Mouse (Mus musculus): ENCODE results near the gene Grb10. TPM values are rescaled to one million over a fixed set of nuclear protein-coding genes. Genes with fewer than 3 reads are reported as not detected.

Gene Grb10
- polyA plus RNA-seq, 1 experiment = 5.8 TPM

DNA sequence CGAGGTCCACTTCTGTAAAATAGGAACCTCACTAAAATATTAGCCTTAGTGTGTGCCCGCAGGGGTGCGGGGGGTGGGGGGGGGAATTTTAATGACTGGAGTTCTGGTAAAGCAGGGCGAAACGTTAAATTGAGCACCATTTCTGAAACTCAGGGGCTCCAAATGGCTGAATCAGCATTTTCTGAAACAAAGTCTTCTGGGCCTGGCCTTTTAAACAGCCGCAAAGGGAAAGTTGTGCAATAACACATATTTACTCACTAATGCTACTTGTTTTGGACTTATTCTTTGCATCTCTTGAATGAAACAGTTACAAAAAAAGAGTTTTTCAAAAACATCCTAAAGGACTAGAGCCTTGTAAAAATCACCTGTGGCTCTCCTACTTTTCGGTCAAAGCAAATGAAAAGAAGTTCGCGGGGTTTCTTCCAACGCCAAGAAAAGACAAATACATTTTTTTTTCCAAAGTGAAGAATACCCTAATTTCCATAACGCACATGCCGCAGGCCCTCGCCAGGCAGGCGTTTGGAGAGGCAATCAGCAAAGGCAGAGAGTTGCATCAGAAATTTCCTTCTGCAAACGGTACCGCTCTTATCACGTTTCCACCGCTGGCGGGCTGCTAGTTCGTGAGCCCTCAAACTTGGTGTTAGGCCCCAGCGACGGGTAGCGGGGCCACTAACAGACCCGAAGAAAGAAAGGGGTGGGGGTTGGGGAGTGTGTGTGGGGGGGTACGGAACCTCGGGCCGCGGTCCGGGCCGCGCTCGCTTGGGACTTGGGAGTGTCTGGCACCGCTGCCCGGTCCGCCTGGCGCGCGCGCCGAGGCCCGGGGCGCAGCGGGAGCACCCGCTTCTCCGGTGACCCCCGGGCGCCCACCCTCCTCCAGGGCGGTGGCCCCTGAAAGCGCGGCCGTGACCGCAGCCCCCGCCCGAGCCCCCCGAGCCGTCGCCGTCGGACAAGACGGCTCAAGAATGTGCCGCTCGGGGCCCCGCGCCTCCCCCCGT is 2.3 kb downstream of the Grb10 start:
- H3K36me3 ChIP-seq (ENCODE audit: control insufficient read depth, insufficient read depth, low read length) = no peaks in the 10 kb centered on the region
- H3K4me1 ChIP-seq (replicated peaks; ENCODE audit: control insufficient read depth, insufficient read depth, low read length) = peaks cover 2% of the 10 kb centered on the region; the same call in 1 of the 2 replicates
- TF ChIP-seq CTCF (IDR thresholded peaks at IDR 0.05; ENCODE audit: borderline replicate concordance, control insufficient read depth, extremely low read depth, insufficient read depth, low read length, poor library complexity) (no peak), POLR2A (IDR thresholded peaks at IDR 0.05; ENCODE audit: control insufficient read depth, extremely low read depth, insufficient read depth, low read length, poor library complexity) (no peak)
- no peak overlapping the region for H3K27ac ChIP-seq (ENCODE audit: control insufficient read depth, insufficient read depth, low read length)
- H3K27me3 ChIP-seq (ENCODE audit: control insufficient read depth, insufficient read depth, low read length) = peaks cover 8% of the 10 kb centered on the region; the same call in 1 of the 2 replicates
- DNase-seq = no peak
- no peak overlapping the region for H3K4me3 ChIP-seq (ENCODE audit: control insufficient read depth, insufficient read depth, low read length)
- WGBS = 7% methylated on average over 65 of the region's 65 CpGs

DNA sequence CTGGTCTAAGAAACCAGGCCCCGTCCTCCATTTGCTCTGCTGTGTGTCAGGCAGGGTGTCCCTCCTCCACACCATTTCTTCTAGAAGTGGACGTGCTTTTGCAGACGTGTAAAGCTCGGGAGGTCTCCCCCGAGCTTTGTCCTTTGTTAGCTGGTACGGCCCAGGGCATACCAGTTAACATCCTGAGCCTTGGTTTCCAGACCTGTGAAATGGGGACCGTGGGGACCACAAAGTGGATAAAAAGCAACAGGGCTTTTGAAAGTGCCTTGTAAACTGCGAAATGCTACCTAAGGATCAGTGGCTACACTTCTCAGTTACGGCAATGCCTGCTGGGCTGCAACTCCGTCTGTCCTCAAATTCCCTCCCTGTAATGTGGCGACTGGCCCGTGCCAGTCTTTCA is 3.2 kb downstream of the Grb10 start:
- TF ChIP-seq CTCF (IDR thresholded peaks at IDR 0.05; ENCODE audit: borderline replicate concordance, control insufficient read depth, extremely low read depth, insufficient read depth, low read length, poor library complexity) (no peak), POLR2A (IDR thresholded peaks at IDR 0.05; ENCODE audit: control insufficient read depth, extremely low read depth, insufficient read depth, low read length, poor library complexity) (no peak)
- Histone ChIP-seq H3K4me1 (replicated peaks; ENCODE audit: control insufficient read depth, insufficient read depth, low read length) (peaks cover 2% of the 10 kb centered on the region; the same call in 1 of the 2 replicates), H3K4me3 (ENCODE audit: control insufficient read depth, insufficient read depth, low read length) (no peak overlapping the region), H3K36me3 (ENCODE audit: control insufficient read depth, insufficient read depth, low read length) (no peaks in the 10 kb centered on the region), H3K27ac (ENCODE audit: control insufficient read depth, insufficient read depth, low read length) (no peak overlapping the region), H3K27me3 (ENCODE audit: control insufficient read depth, insufficient read depth, low read length) (peaks cover 8% of the 10 kb centered on the region; the same call in 1 of the 2 replicates)
- 57% methylated on average over 12 of the region's 12 CpGs for WGBS
- DNase-seq = no peak

DNA sequence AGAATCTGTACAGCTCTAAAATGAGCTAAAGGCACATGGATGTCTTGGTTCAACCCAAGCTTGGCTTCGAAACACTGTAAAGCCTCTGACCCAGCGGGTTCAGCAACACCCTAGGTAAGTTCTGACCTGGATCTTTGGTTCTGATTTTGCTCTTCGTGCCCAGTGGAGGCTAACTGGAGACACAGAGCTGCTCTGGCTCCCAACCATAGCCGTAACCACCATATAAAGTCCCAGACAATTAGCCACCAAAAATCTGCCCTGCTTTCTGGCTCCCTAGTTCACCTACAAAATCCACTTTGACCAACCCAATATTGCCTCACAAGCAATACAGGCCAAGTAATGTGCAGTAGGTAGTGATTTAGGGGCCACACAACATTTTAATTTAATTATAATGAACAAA is 3.7 kb downstream of the Grb10 start:
- WGBS = 82% methylated on average over 4 of the region's 4 CpGs
- Histone ChIP-seq H3K27me3 (ENCODE audit: control insufficient read depth, insufficient read depth, low read length) (peaks cover 7% of the 10 kb centered on the region; the same call in 1 of the 2 replicates), H3K27ac (ENCODE audit: control insufficient read depth, insufficient read depth, low read length) (no peak overlapping the region), H3K4me3 (ENCODE audit: control insufficient read depth, insufficient read depth, low read length) (no peak overlapping the region), H3K36me3 (ENCODE audit: control insufficient read depth, insufficient read depth, low read length) (no peaks in the 10 kb centered on the region), H3K4me1 (replicated peaks; ENCODE audit: control insufficient read depth, insufficient read depth, low read length) (peaks cover 2% of the 10 kb centered on the region; the same call in 1 of the 2 replicates)
- DNase-seq = no peak
- TF ChIP-seq POLR2A (IDR thresholded peaks at IDR 0.05; ENCODE audit: control insufficient read depth, extremely low read depth, insufficient read depth, low read length, poor library complexity) (no peak), CTCF (IDR thresholded peaks at IDR 0.05; ENCODE audit: borderline replicate concordance, control insufficient read depth, extremely low read depth, insufficient read depth, low read length, poor library complexity) (no peak)

DNA sequence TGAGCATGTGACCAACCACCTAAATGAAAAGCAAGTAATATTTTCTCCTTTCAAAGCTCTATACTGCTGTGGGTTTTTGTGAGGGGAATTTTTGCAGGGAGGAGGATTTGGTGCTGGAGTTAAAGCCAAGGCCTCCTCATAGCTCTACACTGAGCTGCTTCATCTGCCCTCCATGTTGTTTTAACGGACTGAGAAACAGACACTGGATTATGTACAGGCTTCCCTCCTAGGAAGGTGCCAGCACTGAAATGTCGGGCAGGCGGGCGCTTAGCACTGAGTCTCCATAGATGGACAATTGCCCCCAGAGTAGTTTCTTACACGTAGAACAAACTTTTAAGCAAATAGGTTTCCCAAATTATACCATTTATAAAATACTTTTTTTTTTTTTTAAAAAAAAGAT is 4.1 kb downstream of the Grb10 start:
- peaks cover 6% of the 10 kb centered on the region; the same call in 1 of the 2 replicates for H3K27me3 ChIP-seq (ENCODE audit: control insufficient read depth, insufficient read depth, low read length)
- peaks cover 2% of the 10 kb centered on the region; the same call in 1 of the 2 replicates for H3K4me1 ChIP-seq (replicated peaks; ENCODE audit: control insufficient read depth, insufficient read depth, low read length)
- no peak for DNase-seq
- WGBS = 68% methylated on average over 5 of the region's 5 CpGs
- TF ChIP-seq POLR2A (IDR thresholded peaks at IDR 0.05; ENCODE audit: control insufficient read depth, extremely low read depth, insufficient read depth, low read length, poor library complexity) (no peak), CTCF (IDR thresholded peaks at IDR 0.05; ENCODE audit: borderline replicate concordance, control insufficient read depth, extremely low read depth, insufficient read depth, low read length, poor library complexity) (no peak)
- no peak overlapping the region for H3K4me3 ChIP-seq (ENCODE audit: control insufficient read depth, insufficient read depth, low read length)
- no peaks in the 10 kb centered on the region for H3K36me3 ChIP-seq (ENCODE audit: control insufficient read depth, insufficient read depth, low read length)
- no peak overlapping the region for H3K27ac ChIP-seq (ENCODE audit: control insufficient read depth, insufficient read depth, low read length)

DNA sequence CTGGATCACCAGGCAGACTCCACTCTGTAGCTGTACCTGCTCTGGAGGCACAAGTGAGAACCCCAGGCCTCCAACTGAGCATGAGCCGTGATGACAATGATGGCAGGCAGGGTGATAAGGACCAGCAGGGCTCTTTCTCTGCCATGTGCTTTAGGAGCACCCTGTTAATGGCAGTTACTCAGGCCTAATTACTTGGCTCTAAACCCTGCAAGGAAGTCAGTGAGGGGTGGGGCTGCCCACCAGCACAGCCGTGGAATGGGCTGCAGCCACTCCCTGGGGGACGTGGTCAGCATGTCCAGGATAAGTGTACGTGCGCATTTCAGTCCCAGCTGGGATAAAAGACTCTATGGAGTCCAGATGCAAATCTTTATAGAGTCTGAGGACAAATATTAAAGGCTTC is 5.7 kb downstream of the Grb10 start:
- Histone ChIP-seq H3K4me3 (ENCODE audit: control insufficient read depth, insufficient read depth, low read length) (no peak overlapping the region), H3K4me1 (replicated peaks; ENCODE audit: control insufficient read depth, insufficient read depth, low read length) (peaks cover 2% of the 10 kb centered on the region; the same call in 1 of the 2 replicates), H3K27me3 (ENCODE audit: control insufficient read depth, insufficient read depth, low read length) (peaks cover 6% of the 10 kb centered on the region; the same call in 1 of the 2 replicates), H3K27ac (ENCODE audit: control insufficient read depth, insufficient read depth, low read length) (no peak overlapping the region), H3K36me3 (ENCODE audit: control insufficient read depth, insufficient read depth, low read length) (no peaks in the 10 kb centered on the region)
- WGBS = 69% methylated on average over 5 of the region's 5 CpGs
- DNase-seq = no peak
- TF ChIP-seq POLR2A (IDR thresholded peaks at IDR 0.05; ENCODE audit: control insufficient read depth, extremely low read depth, insufficient read depth, low read length, poor library complexity) = no peak
- TF ChIP-seq CTCF (IDR thresholded peaks at IDR 0.05; ENCODE audit: borderline replicate concordance, control insufficient read depth, extremely low read depth, insufficient read depth, low read length, poor library complexity) = no peak

DNA sequence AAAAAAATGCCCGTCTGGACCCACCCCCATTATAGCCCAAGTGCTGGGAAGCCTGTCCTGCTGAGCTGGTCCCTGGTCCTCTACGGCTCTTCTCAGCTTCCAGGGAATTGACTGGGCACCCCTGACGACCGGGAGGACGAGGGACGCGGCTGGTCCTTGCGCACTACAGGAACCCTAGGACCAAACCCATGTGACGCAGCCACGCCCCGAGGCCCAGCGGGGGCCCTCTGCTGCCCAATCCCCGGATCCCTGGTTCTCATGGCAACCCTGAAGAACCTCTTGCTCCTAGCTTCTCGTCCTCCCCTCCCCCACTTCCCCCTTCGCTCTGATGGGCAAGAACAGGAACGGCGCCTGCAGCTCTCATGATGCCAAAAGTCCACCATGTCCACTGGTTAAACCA is 11.8 kb downstream of the Grb10 start:
- WGBS = 70% methylated on average over 17 of the region's 17 CpGs
- H3K4me1 ChIP-seq (replicated peaks; ENCODE audit: control insufficient read depth, insufficient read depth, low read length) = peaks cover 2% of the 10 kb centered on the region; the same call in 1 of the 2 replicates
- no peaks in the 10 kb centered on the region; the same call in 1 of the 2 replicates for H3K27me3 ChIP-seq (ENCODE audit: control insufficient read depth, insufficient read depth, low read length)
- TF ChIP-seq CTCF (IDR thresholded peaks at IDR 0.05; ENCODE audit: borderline replicate concordance, control insufficient read depth, extremely low read depth, insufficient read depth, low read length, poor library complexity) = no peak
- TF ChIP-seq POLR2A (IDR thresholded peaks at IDR 0.05; ENCODE audit: control insufficient read depth, extremely low read depth, insufficient read depth, low read length, poor library complexity) = no peak
- H3K27ac ChIP-seq (ENCODE audit: control insufficient read depth, insufficient read depth, low read length) = no peak overlapping the region
- DNase-seq = no peak
- H3K36me3 ChIP-seq (ENCODE audit: control insufficient read depth, insufficient read depth, low read length) = no peaks in the 10 kb centered on the region
- no peak overlapping the region for H3K4me3 ChIP-seq (ENCODE audit: control insufficient read depth, insufficient read depth, low read length)

Measured in thymus, adult 2 months (tissue).